Mouse (Mus musculus): Measurements from ENCODE around the gene Nup210l. TPM values are rescaled to one million over a fixed set of nuclear protein-coding genes. Genes with fewer than 3 reads are reported as not detected.
"Not testable (repeated sequence)": the region's sequence is repeated elsewhere in the genome, so short reads cannot be mapped to it uniquely, and the experiment has no call there.

The Nup210l gene
- polyA plus RNA-seq, 2 experiments, result 0.28 TPM; not detected in 1

DNA sequence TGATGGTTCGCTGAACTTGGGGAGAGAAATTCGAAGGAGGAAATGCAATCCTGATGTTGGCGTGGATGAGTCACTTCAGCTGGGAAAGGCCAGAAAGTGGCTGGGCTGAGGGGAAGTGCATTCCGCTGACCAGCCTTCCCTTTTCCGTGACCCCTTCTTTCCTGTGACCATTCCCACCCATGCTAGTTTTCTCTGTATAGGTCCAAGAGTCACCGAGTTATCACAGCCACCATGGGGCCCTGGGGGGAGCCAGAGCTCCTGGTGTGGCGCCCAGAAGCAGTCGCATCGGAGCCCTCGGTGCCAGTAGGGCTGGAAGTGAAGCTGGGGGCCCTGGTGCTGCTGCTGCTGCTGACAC lies 144.8 kb downstream of the Nup210l start:
- Histone ChIP-seq H3K36me3 (replicated peaks; ENCODE audit: control insufficient read depth, insufficient read depth, low read depth) (no peaks in the 10 kb centered on the region; the same call in 1 of the 2 replicates), H3K4me2 (ENCODE audit: low read depth) (peak overlapping the region; percentile 79), H3K9me3 (ENCODE audit: control insufficient read depth, low read length) (no peaks in the 10 kb centered on the region), H3K4me3 (ENCODE audit: insufficient read depth in 1 of 2, low read depth in 2 of 2, low read length in 2 of 2) (peak overlapping the region; percentile 69 to 89), H3K27ac (no peak overlapping the region), H3K27me3 (ENCODE audit: control insufficient read depth, insufficient read depth, low read length) (no peaks in the 10 kb centered on the region), H3K9ac (replicated peaks) (peak overlapping the region; percentile 73), H3K4me1 (replicated peaks; ENCODE audit: control insufficient read depth in 2 of 2, insufficient read depth in 2 of 2, low read length in 1 of 2) (peaks cover 4 to 9% of the 10 kb centered on the region in 2 experiments)
- ATAC-seq (ENCODE audit: insufficient read depth) (peak; percentile 7; the same call in 1 of the 2 replicates), DNase-seq (ENCODE audit: low read depth in 3 of 3, low spot score in 3 of 3) (no peak)
- WGBS (ENCODE audit: insufficient replicate concordance), result 0% methylated on average over 10 of the region's 10 CpGs
- no peak for TF ChIP-seq EP300 (IDR thresholded peaks at IDR 0.05; ENCODE audit: low read depth)
- TF ChIP-seq CTCF (IDR thresholded peaks at IDR 0.05; ENCODE audit: low read depth), result no peak

DNA sequence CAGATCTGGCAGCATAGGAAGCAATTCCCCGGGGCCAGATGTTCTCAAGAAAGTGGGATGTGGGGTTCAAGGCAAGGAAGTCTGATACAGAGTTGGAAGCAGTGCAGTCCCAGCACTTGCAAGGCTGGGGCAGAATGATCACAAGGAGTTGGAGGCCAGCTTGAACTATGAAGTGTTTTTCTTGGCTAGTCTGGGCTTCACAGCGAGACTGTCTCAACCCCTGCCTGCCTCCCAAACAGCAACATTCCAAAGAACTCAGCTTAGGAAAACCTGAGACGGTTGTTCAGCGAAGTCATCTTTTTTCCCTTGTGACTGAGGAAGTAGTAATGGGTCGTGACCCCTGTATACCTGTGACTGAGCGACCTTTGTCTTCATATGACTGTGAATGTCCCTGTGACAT lies 146.9 kb downstream of the Nup210l start:
- DNase-seq (ENCODE audit: low read depth in 3 of 3, low spot score in 3 of 3) (no peak), ATAC-seq (ENCODE audit: insufficient read depth) (no peak)
- H3K4me3 ChIP-seq (ENCODE audit: insufficient read depth in 1 of 2, low read depth in 2 of 2, low read length in 2 of 2), result no peak overlapping the region
- peaks cover 9 to 15% of the 10 kb centered on the region in 2 experiments for H3K4me1 ChIP-seq (replicated peaks; ENCODE audit: control insufficient read depth in 2 of 2, insufficient read depth in 2 of 2, low read length in 1 of 2)
- no peaks in the 10 kb centered on the region; the same call in 1 of the 2 replicates for H3K36me3 ChIP-seq (replicated peaks; ENCODE audit: control insufficient read depth, insufficient read depth, low read depth)
- no peak overlapping the region for H3K4me2 ChIP-seq (ENCODE audit: low read depth)
- H3K27ac ChIP-seq, result no peak overlapping the region
- TF ChIP-seq EP300 (IDR thresholded peaks at IDR 0.05; ENCODE audit: low read depth) (no peak), CTCF (IDR thresholded peaks at IDR 0.05; ENCODE audit: low read depth) (no peak)
- whole genome bisulfite sequencing (ENCODE audit: insufficient replicate concordance), result 78% methylated on average over 6 of the region's 6 CpGs
- H3K9ac ChIP-seq (replicated peaks), result no peak overlapping the region
- H3K9me3 ChIP-seq (ENCODE audit: control insufficient read depth, low read length), result no peaks in the 10 kb centered on the region
- no peaks in the 10 kb centered on the region for H3K27me3 ChIP-seq (ENCODE audit: control insufficient read depth, insufficient read depth, low read length)

DNA sequence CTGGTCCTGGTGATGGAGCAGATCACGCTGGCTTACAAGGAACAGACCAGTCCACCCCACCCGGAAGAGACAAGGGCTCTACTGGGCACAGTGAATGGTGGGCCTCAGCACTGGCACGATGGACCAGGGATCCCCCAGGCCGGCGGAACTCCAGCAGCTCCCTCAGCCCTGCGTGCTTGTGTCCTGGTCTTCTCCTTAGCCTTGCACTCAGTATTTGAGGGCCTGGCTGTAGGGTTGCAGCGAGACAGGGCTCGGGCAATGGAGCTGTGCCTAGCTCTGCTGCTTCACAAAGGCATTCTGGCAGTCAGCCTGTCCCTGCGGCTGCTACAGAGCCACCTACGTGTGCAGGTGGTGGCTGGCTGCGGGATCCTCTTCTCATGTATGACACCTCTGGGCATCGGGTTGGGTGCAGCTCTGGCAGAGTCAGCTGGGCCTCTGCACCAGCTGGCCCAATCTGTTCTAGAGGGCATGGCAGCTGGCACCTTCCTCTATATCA lies 147.8 kb downstream of the Nup210l start:
- WGBS (ENCODE audit: insufficient replicate concordance), result 82% methylated on average over 9 of the region's 12 CpGs
- DNase-seq (ENCODE audit: low read depth in 3 of 3, low spot score in 3 of 3); H3K36me3 ChIP-seq (replicated peaks; ENCODE audit: control insufficient read depth, insufficient read depth, low read depth); H3K4me2 ChIP-seq (ENCODE audit: low read depth); H3K9me3 ChIP-seq (ENCODE audit: control insufficient read depth, low read length); ATAC-seq (ENCODE audit: insufficient read depth); H3K9ac ChIP-seq (replicated peaks); H3K27ac ChIP-seq; H3K27me3 ChIP-seq (ENCODE audit: control insufficient read depth, insufficient read depth, low read length); H3K4me3 ChIP-seq (ENCODE audit: insufficient read depth in 1 of 2, low read depth in 2 of 2, low read length in 2 of 2): not testable (repeated sequence)
- peaks cover 9 to 15% of the 10 kb centered on the region in 2 experiments for H3K4me1 ChIP-seq (replicated peaks; ENCODE audit: control insufficient read depth in 2 of 2, insufficient read depth in 2 of 2, low read length in 1 of 2)

DNA sequence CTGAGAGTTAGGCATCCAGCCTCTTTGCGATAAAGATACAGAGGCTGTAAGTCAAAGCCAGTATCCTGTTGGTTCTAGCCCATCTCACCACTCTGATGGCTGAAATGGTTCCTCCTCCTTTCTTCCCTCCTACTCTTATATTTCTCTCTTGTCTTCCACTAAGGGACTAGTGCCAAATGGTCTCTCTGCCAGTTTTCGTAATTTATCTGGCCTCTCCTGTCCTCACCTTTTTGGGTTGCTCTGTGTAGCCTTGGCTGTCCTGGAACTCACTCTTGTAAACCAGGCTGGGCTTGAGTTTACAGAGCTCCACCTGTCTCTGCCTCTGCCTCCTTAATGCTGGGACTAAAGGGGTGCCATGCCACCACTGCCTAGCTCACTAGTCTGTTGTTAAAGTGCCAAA lies 148.7 kb downstream of the Nup210l start:
- H3K27me3 ChIP-seq (ENCODE audit: control insufficient read depth, insufficient read depth, low read length); H3K9me3 ChIP-seq (ENCODE audit: control insufficient read depth, low read length); ATAC-seq (ENCODE audit: insufficient read depth); DNase-seq (ENCODE audit: low read depth in 3 of 3, low spot score in 3 of 3); H3K4me2 ChIP-seq (ENCODE audit: low read depth); H3K4me3 ChIP-seq (ENCODE audit: insufficient read depth in 1 of 2, low read depth in 2 of 2, low read length in 2 of 2); H3K27ac ChIP-seq; H3K9ac ChIP-seq (replicated peaks); H3K36me3 ChIP-seq (replicated peaks; ENCODE audit: control insufficient read depth, insufficient read depth, low read depth): not testable (repeated sequence)
- peaks cover 6 to 12% of the 10 kb centered on the region in 2 experiments for H3K4me1 ChIP-seq (replicated peaks; ENCODE audit: control insufficient read depth in 2 of 2, insufficient read depth in 2 of 2, low read length in 1 of 2)
- WGBS (ENCODE audit: insufficient replicate concordance), result 82% methylated on average over 2 of the region's 2 CpGs

DNA sequence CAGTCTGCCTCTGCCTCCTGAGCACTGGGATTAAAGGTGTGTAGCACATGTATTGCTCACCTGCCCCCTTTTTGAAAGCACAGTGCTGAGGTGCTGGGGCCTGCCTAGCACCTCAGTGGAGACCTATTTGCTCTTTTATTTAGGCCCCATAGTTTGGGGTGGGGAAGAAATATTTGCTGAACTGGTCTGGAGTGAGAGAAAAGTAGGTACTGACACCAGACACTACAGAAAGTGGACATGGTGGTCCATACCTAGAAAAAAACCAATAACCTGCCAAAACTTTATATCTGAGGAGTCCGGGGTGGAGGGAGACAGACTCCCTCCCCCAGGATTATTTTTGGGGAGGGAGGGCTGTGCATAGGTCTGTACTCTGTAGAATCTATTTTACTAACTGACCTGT lies 149.2 kb downstream of the Nup210l start:
- 37% methylated on average over 1 of the region's 1 CpGs for WGBS (ENCODE audit: insufficient replicate concordance)
- H3K27ac ChIP-seq; H3K4me2 ChIP-seq (ENCODE audit: low read depth); H3K9me3 ChIP-seq (ENCODE audit: control insufficient read depth, low read length); H3K9ac ChIP-seq (replicated peaks); ATAC-seq (ENCODE audit: insufficient read depth); H3K27me3 ChIP-seq (ENCODE audit: control insufficient read depth, insufficient read depth, low read length); H3K4me3 ChIP-seq (ENCODE audit: insufficient read depth in 1 of 2, low read depth in 2 of 2, low read length in 2 of 2); DNase-seq (ENCODE audit: low read depth in 3 of 3, low spot score in 3 of 3); H3K36me3 ChIP-seq (replicated peaks; ENCODE audit: control insufficient read depth, insufficient read depth, low read depth): not testable (repeated sequence)
- peaks cover 5 to 11% of the 10 kb centered on the region in 2 experiments; a peak in 3 of 4 replicates for H3K4me1 ChIP-seq (replicated peaks; ENCODE audit: control insufficient read depth in 2 of 2, insufficient read depth in 2 of 2, low read length in 1 of 2)
